Mouse (Mus musculus) bone marrow, adult 2 months (tissue): Measurements from ENCODE around the gene Lmf2. TPM values are rescaled to one million over a fixed set of nuclear protein-coding genes. Genes with fewer than 3 reads are reported as not detected.

Source experiments
- H3K27ac ChIP-seq: fragments of 200-500 bp; 2 replicates; pipeline ENCODE4 v1.5.1; 2012; ENCODE audit warnings: low read depth, mild to moderate bottlenecking, control low read depth, inconsistent platforms, low read length; ENCODE audit not compliant: control insufficient read depth, poor library complexity, insufficient read depth
- H3K4me1 ChIP-seq: fragments of 200-500 bp; 2 replicates; pipeline ENCODE4 v1.6.1; 2011; ENCODE audit warnings: low read length; ENCODE audit not compliant: control insufficient read depth, insufficient read depth
- H3K4me3 ChIP-seq: fragments of 200-500 bp; replicated peaks from 2 replicates; pipeline ENCODE3; 2011; ENCODE audit warnings: mild to moderate bottlenecking, low read depth, low read length, control low read depth; ENCODE audit not compliant: control insufficient read depth
- CTCF ChIP-seq: fragments of 200-500 bp; IDR thresholded peaks from 2 replicates; pipeline ENCODE4 v1.5.1; 2011; ENCODE audit warnings: low read length, control low read depth; ENCODE audit not compliant: control insufficient read depth, insufficient read depth
- POLR2A ChIP-seq: fragments of 200-500 bp; IDR thresholded peaks from 2 replicates; pipeline ENCODE4 v1.6.1; 2011; ENCODE audit warnings: low read depth, mild to moderate bottlenecking, control low read depth, low read length, borderline replicate concordance; ENCODE audit not compliant: control insufficient read depth
- WGBS: fragments of 180-500 bp; shearing (Covaris S2); methylation state at CpG from one replicate; pipeline ENCODE4 v1.1.7; 2018; 5-methylcytosine and 5-hydroxymethylcytosine counted together
- polyA plus RNA-seq: library from polyadenylated mRNA; stranded (reverse); fragments of >200 nt; gene quantifications from 2 replicates; pipeline ENCODE4 v1.2.4, GENCODE M21; 2011; ENCODE audit warnings: low replicate concordance; ENCODE audit not compliant: missing spikeins, insufficient read depth, insufficient read length

Gene Lmf2
- polyA plus RNA-seq, 1 experiment, result 42.0 TPM

DNA sequence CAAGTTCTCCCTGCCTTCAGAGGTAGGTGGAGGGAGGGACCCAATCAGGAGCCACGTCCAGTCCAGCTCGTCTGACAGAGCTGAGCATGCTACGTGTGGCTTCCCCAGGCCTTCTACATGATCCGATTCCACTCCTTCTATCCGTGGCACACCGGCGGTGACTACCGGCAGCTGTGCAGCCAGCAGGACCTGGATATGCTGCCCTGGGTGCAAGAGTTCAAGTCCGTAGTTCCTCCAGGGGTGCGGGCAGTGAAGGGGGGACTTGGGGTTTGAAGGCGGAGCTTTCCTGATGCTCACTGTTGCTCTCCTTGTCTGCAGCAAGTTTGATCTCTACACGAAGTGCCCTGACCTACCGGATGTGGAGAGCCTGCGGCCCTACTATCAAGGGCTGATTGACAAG lies 19.0 kb downstream of the Lmf2 start:
- WGBS, result 83% methylated on average over 14 of the region's 14 CpGs
- Histone ChIP-seq H3K4me1 (peaks cover 4% of the 10 kb centered on the region), H3K27ac (no peak overlapping the region), H3K4me3 (no peak overlapping the region)
- TF ChIP-seq CTCF, result no peak
- TF ChIP-seq POLR2A, result no peak

DNA sequence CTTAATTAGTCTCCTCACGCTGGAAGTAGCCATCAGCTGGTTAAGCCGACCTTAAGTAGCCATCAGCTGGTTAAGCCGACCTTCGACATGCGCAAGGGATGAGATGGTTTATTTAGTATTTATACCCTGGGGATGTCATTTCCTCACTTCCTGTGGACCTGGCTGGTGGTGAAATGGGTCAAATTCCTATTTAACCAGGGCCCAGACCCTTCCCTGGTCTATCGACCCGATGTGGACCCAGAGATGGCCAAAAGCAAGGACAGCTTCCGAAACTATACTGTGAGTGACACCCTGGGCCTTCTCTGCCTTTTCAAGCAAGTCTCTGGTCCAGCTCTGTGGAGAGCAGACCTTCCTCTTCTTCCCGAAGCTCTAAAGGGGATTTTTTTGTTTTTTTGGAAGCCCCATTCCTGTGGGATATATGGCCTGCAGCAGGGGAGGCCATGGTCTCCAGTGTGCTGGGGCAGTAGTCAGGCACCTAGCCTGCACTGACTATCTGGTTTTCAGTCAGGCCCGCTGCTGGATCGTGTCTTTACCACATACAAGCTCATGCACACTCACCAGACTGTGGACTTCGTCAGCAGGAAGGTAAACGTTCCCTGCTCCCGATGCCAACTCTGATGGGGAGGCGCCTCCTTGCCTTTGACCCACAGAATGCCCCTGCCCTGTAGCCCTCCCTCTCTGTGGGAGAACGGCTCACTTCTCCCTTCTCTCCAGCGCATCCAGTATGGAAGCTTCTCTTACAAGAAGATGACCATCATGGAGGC lies 20.5 kb downstream of the Lmf2 start:
- Histone ChIP-seq H3K4me1 (peaks cover 2% of the 10 kb centered on the region), H3K4me3 (no peak overlapping the region), H3K27ac (no peak overlapping the region)
- TF ChIP-seq CTCF, result no peak
- TF ChIP-seq POLR2A, result no peak
- WGBS, result 85% methylated on average over 17 of the region's 17 CpGs

GRCm38 (mm10) chr15:89334271-89334670 lies 21.2 kb downstream of the Lmf2 start, which contains the start of gene Miox:
Miox (plus strand) TSS chr15:89334398.
- WGBS, result 73% methylated on average over 7 of the region's 7 CpGs
- H3K4me3 ChIP-seq, result no peak within 1 kb of the TSS
- no peak for TF ChIP-seq CTCF
- no peak for TF ChIP-seq POLR2A
- no peak within 1 kb of the TSS for H3K27ac ChIP-seq
- H3K4me1 ChIP-seq, result no peaks in the 10 kb centered on the region

- TF ChIP-seq CTCF (no peak), POLR2A (no peak)
- H3K27ac ChIP-seq, result no peak overlapping the region
- 84% methylated on average over 5 of the region's 5 CpGs for WGBS
- H3K4me1 ChIP-seq, result no peaks in the 10 kb centered on the region; the same call in 1 of the 2 replicates
- no peak overlapping the region for H3K4me3 ChIP-seq
Measured at GRCm38 (mm10) chr15:89326441-89326840, 29.0 kb downstream of the Lmf2 start.

- Histone ChIP-seq H3K4me1 (no peaks in the 10 kb centered on the region; the same call in none of the 2 replicates), H3K4me3 (no peak overlapping the region), H3K27ac (no peak overlapping the region)
- TF ChIP-seq CTCF (no peak), POLR2A (no peak)
- WGBS, result 24% methylated on average over 4 of the region's 4 CpGs
Measured at GRCm38 (mm10) chr15:89323656-89324055, 31.8 kb downstream of the Lmf2 start.

DNA sequence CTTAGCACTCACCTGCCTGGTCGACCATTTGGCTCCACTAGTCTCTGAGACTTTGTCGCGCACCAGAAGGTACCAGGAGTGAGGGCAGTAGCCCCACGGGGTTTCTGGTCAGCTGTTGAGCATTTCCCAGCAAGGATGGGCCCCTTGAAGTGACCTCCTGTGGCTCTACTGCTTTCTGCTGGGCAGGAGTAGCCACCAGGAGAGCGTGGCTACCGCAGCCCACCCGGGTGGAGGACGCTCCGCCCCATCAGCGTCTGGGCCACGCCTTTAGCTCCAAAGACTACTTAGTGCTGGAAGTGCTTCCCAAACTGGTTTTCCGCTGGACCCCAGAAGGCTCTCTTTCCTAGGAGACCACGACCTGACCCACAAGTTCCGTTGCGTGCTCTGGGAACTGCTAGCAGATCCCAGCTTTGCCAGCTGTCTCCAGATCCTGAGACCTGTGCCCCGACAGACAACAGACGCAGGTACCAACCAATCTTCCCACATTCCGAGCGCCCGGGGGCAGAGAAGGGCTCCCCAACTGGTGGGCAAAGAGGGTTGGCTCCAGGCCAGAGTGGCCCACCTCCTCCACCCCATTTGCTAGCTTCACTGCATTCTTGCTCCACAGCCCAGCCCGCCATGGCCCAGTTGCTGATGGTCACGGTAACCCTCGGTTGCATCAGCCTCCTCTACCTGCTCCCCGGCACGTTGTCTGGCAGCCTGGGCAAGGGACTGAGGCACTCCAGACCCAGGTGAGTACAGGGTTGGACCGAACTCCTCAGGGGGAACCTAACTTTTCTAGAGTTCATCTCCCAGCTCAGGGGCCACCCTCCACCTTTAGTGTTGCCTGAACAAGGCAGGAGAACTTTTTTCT lies 32.6 kb downstream of the Lmf2 start, which contains the start of gene Adm2:
Adm2 (plus strand) TSS at position 51 of the 853 bp plus-strand sequence.
- no peaks in the 10 kb centered on the region; the same call in none of the 2 replicates for H3K4me1 ChIP-seq
- H3K4me3 ChIP-seq, result no peak within 1 kb of the TSS
- H3K27ac ChIP-seq, result no peak within 1 kb of the TSS
- 59% methylated on average over 26 of the region's 26 CpGs for WGBS
- TF ChIP-seq POLR2A (no peak), CTCF (no peak)

GRCm38 (mm10) chr15:89321264-89321663 lies 34.2 kb downstream of the Lmf2 start:
- H3K4me1 ChIP-seq, result no peaks in the 10 kb centered on the region; the same call in none of the 2 replicates
- H3K4me3 ChIP-seq, result no peak overlapping the region
- 35% methylated on average over 8 of the region's 8 CpGs for WGBS
- TF ChIP-seq CTCF, result no peak
- TF ChIP-seq POLR2A, result no peak
- H3K27ac ChIP-seq, result no peak overlapping the region

- 83% methylated on average over 11 of the region's 11 CpGs for WGBS
- Histone ChIP-seq H3K27ac (no peak overlapping the region), H3K4me3 (no peak overlapping the region), H3K4me1 (peaks cover 7% of the 10 kb centered on the region)
- TF ChIP-seq POLR2A (no peak), CTCF (peak; percentile 51)
Measured at GRCm38 (mm10) chr15:89316146-89316545, 39.3 kb downstream of the Lmf2 start.
